Mouse (Mus musculus) heart, postnatal 0 days (tissue): ENCODE measurements around the gene Smr3a.

ENCODE experiments used
- CTCF ChIP-seq: IDR thresholded peaks from 2 replicates; pipeline ENCODE4 v1.5.1; 2016; ENCODE audit warnings: antibody characterized with exemption, control low read depth, low read depth
- EP300 ChIP-seq: IDR thresholded peaks from 2 replicates; pipeline ENCODE4 v1.6.1; 2016; ENCODE audit warnings: antibody characterized with exemption, low read depth

DNA sequence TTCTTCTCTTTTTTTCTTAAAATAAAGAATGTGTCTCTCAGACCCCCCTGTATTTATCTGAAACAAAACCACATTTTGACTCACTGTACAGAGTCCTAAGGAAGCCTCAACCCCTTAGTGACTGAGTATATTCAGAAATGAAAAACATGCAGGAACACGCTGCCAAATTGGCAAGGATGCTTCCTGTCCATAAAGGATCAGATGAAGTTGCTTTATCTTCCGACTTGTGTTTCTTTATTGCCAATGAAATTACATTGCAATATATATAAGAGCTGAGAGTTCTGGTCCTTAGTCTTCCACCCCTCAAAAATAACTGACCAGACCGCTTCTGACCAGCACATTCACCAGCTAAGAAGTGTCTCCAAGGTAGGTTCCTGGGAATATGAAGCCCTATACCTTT, at the start of gene Smr3a:
- TF ChIP-seq EP300 (no peak), CTCF (no peak)
